Mouse (Mus musculus) liver, embryonic 13.5 days (tissue): Measurements from ENCODE around the gene Morc2b. TPM values are rescaled to one million over a fixed set of nuclear protein-coding genes. Genes with fewer than 3 reads are reported as not detected.
"Not testable (repeated sequence)": the region's sequence is repeated elsewhere in the genome, so short reads cannot be mapped to it uniquely, and the experiment has no call there.

Experiments used
- ATAC-seq: fragments of 200-750 bp; cut with Nextera tagmentation; 2 replicates; pipeline ENCODE4 v1.8.0; 2017; ENCODE audit warnings: low read depth, mild to moderate bottlenecking, moderate number of reproducible peaks, moderate library complexity
- DNase-seq: peaks from one replicate; pipeline ENCODE4 v3.0.0; 2022
- H3K27ac ChIP-seq: fragments of 300-500 bp; sonication (generic); 2 replicates; pipeline ENCODE4 v1.5.1; 2015; ENCODE audit warnings: moderate library complexity, mild to moderate bottlenecking, inconsistent platforms
- H3K27me3 ChIP-seq: fragments of 300-500 bp; sonication (generic); 2 replicates; pipeline ENCODE4 v1.6.1; 2015; ENCODE audit warnings: mild to moderate bottlenecking, inconsistent platforms
- H3K36me3 ChIP-seq: fragments of 300-500 bp; sonication (generic); 2 replicates; pipeline ENCODE4 v1.6.1; 2015; ENCODE audit warnings: mild to moderate bottlenecking, inconsistent platforms
- H3K4me1 ChIP-seq: fragments of 300-500 bp; sonication (generic); replicated peaks from 2 replicates; pipeline ENCODE4 v1.6.1; 2015; ENCODE audit warnings: inconsistent platforms
- H3K4me2 ChIP-seq: fragments of 300-500 bp; sonication (generic); 2 replicates; pipeline ENCODE4 v1.6.1; 2015; ENCODE audit warnings: inconsistent platforms, mild to moderate bottlenecking, moderate library complexity
- H3K4me3 ChIP-seq: fragments of 300-500 bp; sonication (generic); replicated peaks from 2 replicates; pipeline ENCODE4 v1.5.1; 2015; ENCODE audit warnings: mild to moderate bottlenecking, inconsistent platforms
- H3K9ac ChIP-seq: fragments of 300-500 bp; sonication (generic); 2 replicates; pipeline ENCODE4 v1.6.1; 2015; ENCODE audit warnings: mild to moderate bottlenecking, inconsistent platforms
- H3K9me3 ChIP-seq: fragments of 300-500 bp; sonication (generic); replicated peaks from 2 replicates; pipeline ENCODE4 v1.6.1; 2016; ENCODE audit warnings: inconsistent platforms
- WGBS: fragments of 180-500 bp; shearing (Covaris S2); methylation state at CpG from one replicate; pipeline ENCODE4 v1.1.7; 2015; ENCODE audit not compliant: insufficient replicate concordance; 5-methylcytosine and 5-hydroxymethylcytosine counted together
- polyA plus RNA-seq: library from polyadenylated mRNA; unstranded; fragments of >200 nt; fragmentation: Nextera tagmentation; extraction: Ambion mirVana; gene quantifications from 2 replicates; pipeline ENCODE4 v1.2.1, GENCODE M21; 2015

Gene Morc2b
- not detected in 2 replicates for polyA plus RNA-seq

- DNase-seq, result no peak
- Histone ChIP-seq H3K36me3 (no peaks in the 10 kb centered on the region), H3K27ac (no peak within 1 kb of the TSS), H3K4me3 (no peak within 1 kb of the TSS), H3K4me1 (no peaks in the 10 kb centered on the region), H3K27me3 (no peaks in the 10 kb centered on the region), H3K9me3 (peaks cover 8% of the 10 kb centered on the region; the same call in 1 of the 2 replicates), H3K9ac (no peak within 1 kb of the TSS), H3K4me2 (no peak within 1 kb of the TSS)
- WGBS, result 67% methylated on average over 18 of the region's 18 CpGs
- ATAC-seq, result no peak
Observed at GRCm38 (mm10) chr17:33139261-33139820, at the start of gene Morc2b. TSS of gene Morc2b (minus strand) at chr17:33139683.

- H3K4me3 ChIP-seq, H3K27me3 ChIP-seq, H3K4me2 ChIP-seq, DNase-seq, H3K27ac ChIP-seq, H3K4me1 ChIP-seq, ATAC-seq, H3K9ac ChIP-seq, H3K36me3 ChIP-seq, H3K9me3 ChIP-seq: not testable (repeated sequence)
- 38% methylated on average over 1 of the region's 1 CpGs for WGBS
Observed at GRCm38 (mm10) chr17:33168147-33168546, 28.7 kb upstream of the Morc2b start, which contains the start of gene Olfr55. TSS of gene Olfr55 (plus strand) at chr17:33168447.

- 38% methylated on average over 2 of the region's 2 CpGs for WGBS
- no peak for ATAC-seq
- no peaks in the 10 kb centered on the region for H3K9me3 ChIP-seq
Observed at GRCm38 (mm10) chr17:33126257-33126656, 13.2 kb downstream of the Morc2b start.

GRCm38 (mm10) chr17:33124546-33124945 is 14.9 kb downstream of the Morc2b start:
- Histone ChIP-seq H3K36me3 (no peaks in the 10 kb centered on the region), H3K4me2 (no peak overlapping the region), H3K9ac (no peak overlapping the region), H3K4me3 (no peak overlapping the region), H3K27me3 (no peaks in the 10 kb centered on the region), H3K9me3 (no peaks in the 10 kb centered on the region), H3K4me1 (no peaks in the 10 kb centered on the region), H3K27ac (no peak overlapping the region)
- no peak for ATAC-seq
- DNase-seq, result no peak

More at GRCm38 (mm10) chr17:33126257-33126656, 13.2 kb downstream of the Morc2b start:
- Histone ChIP-seq H3K4me2 (no peak overlapping the region), H3K27me3 (no peaks in the 10 kb centered on the region), H3K9ac (no peak overlapping the region), H3K4me3 (no peak overlapping the region), H3K36me3 (no peaks in the 10 kb centered on the region), H3K27ac (no peak overlapping the region), H3K4me1 (no peaks in the 10 kb centered on the region)
- DNase-seq, result no peak

GRCm38 (mm10) chr17:33097396-33097795 is 42.1 kb downstream of the Morc2b start:
- peaks cover 9% of the 10 kb centered on the region for H3K4me1 ChIP-seq
- H3K27ac ChIP-seq, result no peak overlapping the region
- H3K4me3 ChIP-seq, result no peak overlapping the region
- no peak overlapping the region for H3K4me2 ChIP-seq
- H3K9ac ChIP-seq, result no peak overlapping the region
- H3K27me3 ChIP-seq, result no peaks in the 10 kb centered on the region
- H3K36me3 ChIP-seq, result no peaks in the 10 kb centered on the region
- no peak for DNase-seq
- WGBS, result 70% methylated on average over 2 of the region's 2 CpGs
- no peak for ATAC-seq
- H3K9me3 ChIP-seq, result no peaks in the 10 kb centered on the region

GRCm38 (mm10) chr17:33092391-33093193 is 46.9 kb downstream of the Morc2b start:
- DNase-seq (peak; percentile 44), ATAC-seq (peak; percentile 69)
- H3K9ac ChIP-seq, result peak overlapping the region; percentile 76
- 0 out of 2 replicates have a peak, but pooled peaks cover 4% of the 10 kb centered on the region for H3K27me3 ChIP-seq
- H3K9me3 ChIP-seq, result no peaks in the 10 kb centered on the region
- no peaks in the 10 kb centered on the region for H3K36me3 ChIP-seq
- 3% methylated on average over 31 of the region's 31 CpGs for WGBS
- H3K4me1 ChIP-seq, result peaks cover 16% of the 10 kb centered on the region
- H3K27ac ChIP-seq, result peak overlapping the region; percentile 65
- peak overlapping the region; percentile 69 for H3K4me2 ChIP-seq
- peak overlapping the region; percentile 74 for H3K4me3 ChIP-seq

GRCm38 (mm10) chr17:33091630-33092029 is 47.9 kb downstream of the Morc2b start:
- Histone ChIP-seq H3K36me3 (no peaks in the 10 kb centered on the region), H3K4me2 (no peak overlapping the region), H3K9me3 (no peaks in the 10 kb centered on the region), H3K27me3 (0 out of 2 replicates have a peak, but pooled peaks cover 4% of the 10 kb centered on the region), H3K27ac (no peak overlapping the region), H3K4me1 (peaks cover 16% of the 10 kb centered on the region), H3K4me3 (no peak overlapping the region), H3K9ac (no peak overlapping the region)
- DNase-seq, result no peak
- 88% methylated on average over 1 of the region's 1 CpGs for WGBS
- no peak for ATAC-seq

- Histone ChIP-seq H3K27ac (peak within 1 kb of the TSS; percentile 63; the same call in 1 of the 2 replicates), H3K36me3 (no peaks in the 10 kb centered on the region), H3K9ac (peak within 1 kb of the TSS; percentile 73), H3K4me1 (peaks cover 16% of the 10 kb centered on the region), H3K4me2 (peak within 1 kb of the TSS; percentile 70), H3K4me3 (peak within 1 kb of the TSS; percentile 68), H3K27me3 (0 out of 2 replicates have a peak, but pooled peaks cover 4% of the 10 kb centered on the region), H3K9me3 (no peaks in the 10 kb centered on the region)
- ATAC-seq, result peak; percentile 83
- DNase-seq, result peak; percentile 80
- 4% methylated on average over 34 of the region's 34 CpGs for WGBS
Observed at GRCm38 (mm10) chr17:33089220-33089949, 50.1 kb downstream of the Morc2b start, which contains the start of gene Zfp563. TSS of gene Zfp563 (plus strand) at chr17:33089310.

GRCm38 (mm10) chr17:33067958-33068357 is 71.5 kb downstream of the Morc2b start, which contains the start of gene 4921501E09Rik:
TSS of gene 4921501E09Rik (minus strand) at chr17:33068058.
- H3K9me3 ChIP-seq, result no peaks in the 10 kb centered on the region
- WGBS, result 38% methylated on average over 1 of the region's 1 CpGs

More at GRCm38 (mm10) chr17:33067958-33068357, 71.5 kb downstream of the Morc2b start, which contains the start of gene 4921501E09Rik:
- no peak within 1 kb of the TSS for H3K4me3 ChIP-seq
- H3K4me1 ChIP-seq, result no peaks in the 10 kb centered on the region
- ATAC-seq, result no peak
- H3K36me3 ChIP-seq, result no peaks in the 10 kb centered on the region
- no peaks in the 10 kb centered on the region for H3K27me3 ChIP-seq
- H3K9ac ChIP-seq, result no peak within 1 kb of the TSS
- no peak within 1 kb of the TSS for H3K4me2 ChIP-seq
- no peak within 1 kb of the TSS for H3K27ac ChIP-seq
- DNase-seq, result no peak
